Mouse (Mus musculus) brain, adult 2 months (tissue): ENCODE measurements around the gene Dennd5a.
A peak's percentile ranks its signal among the peaks of the same experiment; 100 is the strongest.

Experiments used
- DNase-seq: peaks from one replicate; pipeline ENCODE4 v3.0.0; 2011; ENCODE audit warnings: low read depth, low spot score

Gene Dennd5a

DNA sequence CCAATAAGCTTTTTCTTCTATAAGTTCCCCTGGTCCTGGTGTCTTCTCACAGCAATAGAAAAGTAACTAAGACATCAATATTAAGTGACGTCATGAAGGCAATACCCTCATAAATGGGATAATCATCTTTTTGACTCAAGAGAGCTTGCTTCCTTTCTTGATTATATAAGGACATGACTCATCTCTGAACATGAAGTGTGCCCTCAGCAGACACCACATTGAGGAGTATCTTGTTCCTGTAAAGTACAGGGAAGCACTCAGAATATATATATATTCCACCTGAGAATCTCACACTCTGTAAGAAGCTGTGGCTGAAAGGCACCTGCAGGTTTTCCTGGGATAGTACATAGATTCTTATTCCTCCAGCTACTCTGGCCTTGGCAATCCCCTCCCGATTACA lies 77.7 kb downstream of the Dennd5a start:
- peak; percentile 43 for DNase-seq

DNA sequence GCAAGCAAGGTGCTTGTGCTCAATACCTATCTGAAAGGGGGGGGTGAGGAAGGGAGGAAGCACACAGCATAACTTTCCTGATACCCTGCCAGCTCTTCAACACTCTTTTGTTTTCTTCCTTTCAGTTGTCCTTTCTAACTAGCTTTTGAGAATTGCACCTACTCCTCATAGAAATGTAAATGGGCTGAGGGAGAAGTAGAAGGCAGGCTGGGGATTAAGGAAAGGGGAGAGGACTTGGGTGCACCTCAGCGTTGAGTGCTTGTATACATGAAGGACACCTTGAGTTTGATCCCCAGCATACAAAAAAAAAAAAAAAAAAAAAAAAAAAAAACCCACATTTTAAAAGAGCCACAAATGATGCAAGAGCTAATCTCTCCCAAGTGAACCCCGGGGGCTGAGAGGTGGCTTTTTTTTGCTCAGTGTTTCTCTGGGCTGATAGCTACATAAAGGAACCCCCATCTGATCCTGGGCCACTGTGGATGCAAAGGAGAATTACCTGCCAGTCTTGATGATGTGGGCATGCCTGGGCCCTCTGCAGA lies 78.6 kb downstream of the Dennd5a start:
- DNase-seq = no peak

DNA sequence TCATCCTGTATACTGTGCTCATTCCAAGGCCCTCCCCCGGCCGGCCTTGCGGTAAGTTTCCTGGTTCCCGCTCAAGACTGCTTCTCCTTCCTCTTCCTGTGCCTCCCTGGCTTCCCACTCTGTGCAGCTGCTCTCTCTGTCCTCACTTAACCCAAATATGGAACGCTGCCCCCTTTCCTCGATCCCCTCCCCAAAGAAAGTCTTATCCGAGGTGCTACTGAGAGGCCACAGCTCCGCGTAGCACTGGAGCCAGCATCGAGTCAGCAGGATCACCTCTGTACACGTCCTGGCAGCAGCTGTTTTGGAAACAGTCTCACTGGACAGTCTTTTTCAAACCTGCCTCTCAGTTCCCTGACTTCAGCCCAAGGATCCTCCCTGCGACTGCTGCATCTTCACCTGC lies 81.1 kb downstream of the Dennd5a start:
- no peak for DNase-seq

DNA sequence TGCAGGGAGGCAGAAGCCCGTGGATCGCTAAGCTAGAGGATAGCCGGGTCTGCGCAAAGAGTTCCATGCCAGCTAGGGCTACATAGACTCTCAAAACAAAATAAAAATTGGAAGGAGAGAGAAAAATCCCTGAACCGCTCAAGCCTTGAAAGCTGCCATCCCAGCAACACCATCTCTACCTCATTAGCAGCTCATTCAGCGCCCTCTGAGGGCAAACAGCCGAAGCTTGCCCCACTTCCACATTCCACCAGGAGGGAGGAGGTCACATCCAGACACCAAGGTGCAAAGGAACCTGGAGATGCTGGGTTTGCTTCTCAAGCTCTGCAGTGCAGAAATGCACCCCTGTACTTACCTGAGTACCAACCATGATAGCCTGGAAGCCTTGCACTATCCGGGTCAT lies 84.2 kb downstream of the Dennd5a start:
- DNase-seq = no peak

DNA sequence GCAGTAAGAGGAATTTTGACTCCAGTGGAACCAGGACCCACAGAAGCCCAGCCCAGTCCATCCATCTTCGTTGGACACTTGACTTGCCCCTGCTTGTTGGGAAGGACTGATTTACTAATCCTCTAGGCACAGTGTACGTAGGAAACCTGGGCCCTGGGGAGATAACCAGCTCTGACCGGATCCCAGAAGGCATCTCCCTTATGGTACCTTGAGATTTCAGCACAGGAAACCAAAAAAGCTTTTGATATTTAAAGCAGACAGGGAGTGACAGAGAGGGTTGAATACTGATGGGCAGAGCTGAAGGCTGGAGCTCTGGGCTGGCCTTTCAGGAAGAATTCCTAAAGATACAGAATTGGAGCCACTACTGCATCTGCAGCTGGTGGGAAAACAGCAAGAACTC lies 84.7 kb downstream of the Dennd5a start:
- DNase-seq = no peak

DNA sequence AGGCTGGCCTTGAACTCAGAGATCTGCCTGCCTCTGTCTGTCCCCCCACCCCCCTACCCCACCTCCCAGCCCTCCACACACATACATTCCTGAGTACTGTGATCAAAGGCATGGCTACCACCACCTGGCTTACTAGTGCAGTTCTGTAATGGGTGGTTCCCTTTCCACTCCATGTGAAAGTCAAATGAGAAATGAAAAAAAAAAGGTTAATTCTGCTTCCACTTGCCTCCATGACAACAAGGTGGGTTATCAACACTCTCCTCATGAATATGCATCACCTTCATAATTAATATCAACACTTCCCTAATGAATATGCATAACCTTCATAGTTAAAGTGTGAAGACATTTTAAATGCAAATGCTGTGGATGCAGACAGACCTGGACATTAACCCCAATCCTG lies 85.2 kb downstream of the Dennd5a start:
- no peak for DNase-seq

DNA sequence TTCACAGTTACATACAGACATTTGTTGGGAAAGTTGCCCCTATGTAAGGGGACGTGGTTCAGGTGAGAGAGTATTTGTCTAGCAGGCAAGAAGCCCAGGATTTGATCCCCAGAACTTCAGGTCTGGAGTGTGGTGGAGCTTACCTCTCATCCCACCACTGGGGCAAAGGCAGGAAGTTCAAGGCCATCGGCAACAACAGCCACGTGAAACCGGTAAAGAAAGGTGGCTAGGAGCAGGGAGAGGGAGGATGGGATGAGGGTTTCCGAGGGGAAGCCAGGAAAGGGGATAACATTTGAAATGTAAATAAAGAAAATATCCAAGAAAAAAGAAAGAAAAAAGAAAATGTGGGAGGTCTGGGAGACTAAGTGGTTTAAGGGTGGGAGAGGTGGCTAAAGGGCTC lies 87.1 kb downstream of the Dennd5a start:
- DNase-seq = no peak

DNA sequence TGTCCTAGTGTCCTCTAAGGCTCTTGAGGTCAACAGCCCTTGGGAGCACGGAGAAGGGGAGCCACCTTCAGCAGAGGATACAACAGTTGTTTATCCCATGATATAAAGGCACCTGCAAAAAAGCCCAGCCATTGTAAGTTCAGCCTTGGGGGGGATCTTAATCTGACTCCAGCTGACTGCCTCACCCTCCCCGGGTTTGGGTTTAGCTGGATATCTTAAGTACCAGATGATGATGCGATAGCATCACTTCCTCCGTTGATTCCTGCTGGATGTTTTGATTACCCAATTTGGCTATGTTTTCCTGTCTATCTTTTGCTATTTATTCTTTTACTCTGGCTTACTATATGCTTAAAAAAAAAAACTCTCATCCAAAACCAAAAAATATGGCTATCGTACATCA lies 89.0 kb downstream of the Dennd5a start:
- DNase-seq = no peak

DNA sequence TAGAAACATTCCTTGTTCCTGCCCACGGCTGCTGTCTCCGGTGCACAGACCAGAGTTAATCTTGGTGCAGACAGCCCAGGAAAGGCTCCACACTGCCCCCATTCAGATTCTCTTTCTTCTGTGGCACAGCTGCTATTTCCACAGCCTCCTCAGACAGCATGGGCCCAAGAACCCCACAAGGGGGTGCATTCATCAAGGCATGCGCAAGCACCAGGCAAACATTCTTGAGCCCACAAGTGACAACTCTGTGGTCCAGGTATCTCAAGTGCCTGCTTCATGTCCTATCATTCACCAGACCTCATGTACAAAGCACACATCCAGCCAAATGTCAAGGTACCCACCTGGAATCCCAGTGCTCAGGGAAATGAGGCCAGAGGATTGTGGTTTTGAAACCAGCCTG lies 91.8 kb downstream of the Dennd5a start:
- peak; percentile 70 for DNase-seq

DNA sequence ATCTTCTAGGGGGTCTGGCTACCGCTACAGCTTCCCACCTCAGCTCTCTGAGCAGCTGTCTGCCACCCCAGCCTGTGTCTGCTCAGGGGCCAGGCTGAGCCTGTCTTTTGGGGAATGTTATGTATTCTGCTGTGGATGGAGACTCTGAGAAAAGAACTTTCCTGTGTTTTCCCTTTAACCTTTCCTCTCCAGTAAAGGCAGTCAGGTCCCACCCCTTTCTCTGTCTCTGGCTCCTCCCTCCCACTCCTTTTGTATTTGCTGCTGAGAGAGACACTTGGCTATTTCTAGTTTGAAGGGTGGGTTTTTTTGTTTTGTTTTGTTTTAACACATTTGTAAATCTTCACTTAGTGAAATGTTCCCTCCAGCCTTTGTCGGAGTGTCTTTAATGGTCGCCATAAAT lies 93.6 kb downstream of the Dennd5a start:
- DNase-seq = no peak

DNA sequence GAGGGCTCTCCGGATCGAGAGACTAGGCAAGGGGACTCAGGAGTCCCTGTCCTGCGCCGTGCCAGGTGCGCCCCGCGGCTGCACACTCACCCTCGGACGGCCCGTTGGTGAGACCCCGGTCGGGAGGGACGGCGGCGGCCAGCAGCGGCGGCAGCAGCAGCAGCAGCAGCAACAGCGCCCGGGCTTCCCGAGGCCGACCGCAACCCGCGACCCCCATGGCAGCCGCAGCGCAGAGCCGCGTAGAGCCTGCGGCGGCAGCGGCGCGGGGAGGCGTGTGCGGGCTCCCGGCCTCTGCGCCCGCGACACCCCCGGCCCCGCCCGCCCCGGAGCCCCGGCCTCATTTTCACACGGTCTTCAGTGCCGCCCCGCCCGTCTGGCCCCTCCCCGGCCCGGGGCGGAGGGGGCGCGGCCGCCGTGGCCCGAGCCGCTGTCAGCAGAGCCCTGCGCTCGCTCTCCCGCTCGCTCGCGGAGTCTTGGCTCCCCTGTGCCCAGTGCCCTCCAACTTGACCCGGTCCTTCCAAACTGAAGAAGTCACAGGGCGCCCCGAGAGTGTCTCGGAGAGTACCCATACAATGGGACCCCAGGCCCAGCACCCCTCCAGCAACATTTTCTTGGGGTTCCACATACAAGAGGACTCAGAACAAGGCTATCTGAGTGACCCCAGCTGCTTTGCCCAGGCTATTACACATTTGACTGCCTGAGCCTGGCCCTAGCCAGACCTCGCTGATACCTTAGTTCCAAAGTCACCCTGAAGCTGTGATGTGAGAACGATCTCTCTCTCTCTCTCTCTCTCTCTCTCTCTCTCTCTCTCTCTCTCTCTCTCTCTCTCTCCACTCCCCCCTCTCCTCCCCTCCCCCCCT lies 94.7 kb downstream of the Dennd5a start, which contains the start of gene Scube2:
Gene Scube2, minus strand, starts transcription at position 310 of the 860 bp plus-strand sequence.
- no peak for DNase-seq

DNA sequence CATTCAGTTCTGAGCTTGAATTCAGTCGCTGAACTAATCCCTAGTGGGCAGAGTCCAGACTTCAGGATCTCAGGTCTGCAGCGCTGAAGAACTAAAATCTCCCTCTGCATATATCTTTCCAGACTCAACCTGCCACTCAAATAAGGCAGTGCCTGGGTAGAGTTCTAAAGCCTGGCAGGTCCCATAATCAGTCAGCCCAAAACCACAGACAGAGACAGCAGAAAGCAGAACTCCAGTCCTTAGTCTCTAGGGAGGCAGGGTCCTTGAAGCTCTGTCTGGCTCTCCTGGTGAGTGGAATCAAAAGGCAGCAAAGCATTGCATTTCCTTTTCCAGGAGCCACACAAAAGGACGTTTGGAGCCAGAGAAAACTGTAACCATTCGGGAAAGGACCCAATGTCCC lies 96.7 kb downstream of the Dennd5a start:
- no peak for DNase-seq

DNA sequence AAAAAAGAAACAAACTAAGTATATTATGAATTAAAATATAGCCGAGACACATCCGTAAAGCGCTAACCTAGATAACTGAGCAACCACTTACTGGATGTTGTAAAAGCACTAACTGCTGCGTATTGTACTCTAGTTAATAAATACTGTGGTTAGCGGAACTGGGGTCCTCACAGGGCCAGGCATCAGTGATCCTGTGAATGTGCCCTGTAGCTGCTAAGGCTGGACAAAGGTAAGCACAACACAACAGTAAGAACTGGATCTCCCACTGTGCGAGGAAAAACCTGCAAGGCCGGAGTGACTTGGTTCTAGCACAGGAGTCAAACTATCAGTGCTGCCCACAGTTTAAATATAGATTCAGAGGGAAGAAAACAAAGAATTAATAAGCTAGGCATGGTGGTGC lies 100.1 kb downstream of the Dennd5a start:
- DNase-seq = no peak

DNA sequence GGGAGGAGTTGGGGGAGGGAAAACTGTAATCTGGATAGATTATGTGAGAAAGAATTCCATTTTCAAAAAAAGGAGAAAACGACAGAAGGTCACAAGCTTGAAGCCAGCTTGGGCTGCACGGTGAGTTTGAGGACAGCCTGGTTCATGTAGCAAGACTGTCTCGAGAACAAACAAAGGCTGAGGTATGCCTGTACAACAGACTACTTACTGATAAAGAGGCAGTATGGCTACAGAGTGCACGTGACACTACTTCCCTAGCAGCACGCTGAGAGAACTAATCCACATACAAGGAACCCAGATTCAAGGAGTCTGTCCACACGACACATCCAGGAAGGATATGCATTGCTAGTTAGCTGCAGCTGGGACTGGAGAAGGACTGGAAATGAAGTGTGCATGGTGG lies 100.9 kb downstream of the Dennd5a start:
- DNase-seq = no peak

DNA sequence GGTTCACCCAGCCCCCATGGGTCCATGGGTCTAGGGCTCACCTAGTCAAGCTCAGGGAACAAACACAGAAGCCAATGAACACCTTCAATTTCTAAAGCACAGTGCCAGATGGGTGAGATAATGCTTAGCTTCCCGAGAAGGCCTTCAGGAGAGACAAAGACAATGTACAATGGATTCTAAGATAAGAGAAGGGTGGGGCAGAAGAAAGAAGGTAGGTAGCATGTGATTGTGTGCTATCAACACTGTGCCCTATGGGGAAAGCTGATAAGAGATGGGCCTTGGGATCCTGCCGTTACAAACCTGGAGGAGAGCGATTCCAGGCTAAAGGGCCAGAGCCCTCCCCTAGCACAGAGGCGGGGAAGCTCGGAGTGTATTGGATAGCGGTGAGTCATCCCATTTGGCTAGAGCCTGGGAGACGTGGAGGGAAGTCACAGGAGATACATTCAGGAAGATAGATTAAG lies 107.5 kb downstream of the Dennd5a start:
- DNase-seq = peak; percentile 83

DNA sequence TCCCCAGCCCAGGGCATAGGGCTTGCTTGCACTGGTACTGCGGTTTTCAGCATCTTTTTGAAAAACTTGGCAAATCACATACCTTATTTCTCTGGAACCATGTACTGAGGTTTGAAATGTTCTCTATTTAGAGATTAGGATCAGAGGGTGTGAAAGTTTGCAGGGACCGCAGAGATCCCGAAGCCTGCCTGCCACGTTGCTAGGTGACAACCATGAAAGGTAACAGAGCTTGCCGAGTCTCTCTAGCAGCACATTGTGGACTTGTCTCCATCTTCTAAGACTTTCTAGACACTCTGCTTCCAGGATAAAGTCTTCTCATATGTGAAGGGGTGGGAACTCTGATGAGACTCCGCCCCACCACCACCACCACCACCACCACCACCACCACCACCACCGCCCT lies 108.3 kb downstream of the Dennd5a start:
- peak; percentile 63 for DNase-seq

DNA sequence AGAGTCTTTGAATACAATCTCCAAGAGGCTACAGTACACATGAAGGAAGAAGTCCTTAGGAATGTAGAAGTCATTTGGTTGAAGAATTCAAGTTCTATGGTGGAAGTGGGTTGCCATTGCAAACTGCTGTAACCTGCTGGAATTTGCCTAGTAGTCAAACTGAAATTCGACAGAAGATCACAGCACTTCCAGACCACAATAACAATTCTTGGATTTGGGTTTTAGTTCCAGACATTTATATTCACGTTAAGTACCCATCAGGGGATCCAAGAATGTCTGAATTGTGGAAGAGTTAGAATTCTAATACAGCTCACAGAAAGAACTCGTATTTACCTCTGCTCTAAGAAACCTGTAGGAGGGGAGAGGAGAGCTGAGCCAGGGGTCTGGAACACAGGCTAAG lies 109.7 kb downstream of the Dennd5a start:
- no peak for DNase-seq

DNA sequence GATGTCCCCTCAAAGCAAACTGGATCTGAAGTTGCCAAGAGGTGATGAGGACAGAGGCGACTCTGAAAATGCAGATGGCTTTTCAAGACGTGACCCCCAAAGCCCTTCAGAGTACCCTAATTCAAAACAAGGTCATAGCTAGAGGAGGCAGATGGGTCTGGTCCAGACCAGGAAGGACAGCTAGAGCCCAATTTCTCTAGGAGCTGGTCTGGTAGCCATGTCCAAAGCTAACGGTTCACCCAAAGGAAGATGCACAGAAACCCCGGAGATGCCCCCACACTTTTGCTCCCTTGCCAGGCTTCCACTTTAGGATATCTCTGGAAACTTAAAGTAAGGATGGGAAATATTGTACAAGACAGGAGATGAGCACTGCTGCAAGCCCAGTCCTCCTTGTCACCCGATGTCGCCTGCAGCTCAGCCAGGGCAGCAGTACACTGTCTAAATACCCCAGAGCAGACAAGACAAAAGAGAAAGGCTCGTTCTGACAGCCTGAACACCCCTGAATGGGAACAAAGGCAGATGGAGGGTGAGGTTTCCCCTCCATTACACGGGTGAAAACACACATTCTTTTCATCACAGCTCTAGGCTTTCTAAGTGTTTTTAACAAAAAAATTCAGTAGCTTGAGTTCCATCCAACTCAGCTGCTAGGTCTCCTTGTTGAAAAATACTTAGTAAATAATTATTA lies 110.4 kb downstream of the Dennd5a start:
- no peak for DNase-seq

DNA sequence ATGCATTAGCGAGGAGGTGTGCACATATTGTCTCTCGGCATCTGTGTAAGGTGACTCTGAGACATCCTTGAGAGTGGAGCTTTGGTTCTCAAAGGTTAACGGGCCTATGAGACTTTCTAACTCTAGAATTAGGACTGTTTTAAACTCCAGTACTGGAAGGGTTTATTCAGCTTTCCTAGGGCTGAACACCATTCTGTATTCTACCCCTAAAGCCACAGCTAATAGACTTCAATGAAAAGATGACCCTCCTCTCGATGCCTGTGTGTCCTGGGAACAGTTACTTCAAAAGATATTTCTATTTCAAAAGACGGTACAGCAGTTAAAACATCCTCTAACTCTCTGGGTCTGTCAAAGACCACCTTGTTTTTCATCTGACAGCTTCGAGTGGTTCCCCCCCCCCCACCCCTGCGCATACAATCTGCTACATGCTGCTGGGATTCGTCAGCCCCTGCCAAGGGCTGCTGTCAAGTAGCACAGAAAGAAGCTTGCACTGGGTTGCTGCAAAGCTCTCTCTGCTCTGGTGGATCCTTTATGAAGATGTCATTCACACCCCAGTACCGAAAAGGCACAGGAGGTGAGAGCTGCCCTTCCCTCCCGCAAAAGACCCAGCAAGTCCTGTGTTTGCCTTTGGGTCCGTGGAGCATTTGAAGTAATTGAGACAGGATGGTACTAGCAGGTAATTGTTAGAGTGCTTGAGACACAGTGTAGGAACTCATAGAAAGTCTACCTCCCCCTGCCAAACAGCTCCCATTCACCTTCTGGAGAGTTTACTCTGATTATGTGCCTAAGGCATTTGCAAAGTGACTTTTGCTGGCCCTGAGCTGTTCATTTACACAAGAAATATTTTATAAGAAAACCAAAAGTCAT lies 111.2 kb downstream of the Dennd5a start:
- no peak for DNase-seq

DNA sequence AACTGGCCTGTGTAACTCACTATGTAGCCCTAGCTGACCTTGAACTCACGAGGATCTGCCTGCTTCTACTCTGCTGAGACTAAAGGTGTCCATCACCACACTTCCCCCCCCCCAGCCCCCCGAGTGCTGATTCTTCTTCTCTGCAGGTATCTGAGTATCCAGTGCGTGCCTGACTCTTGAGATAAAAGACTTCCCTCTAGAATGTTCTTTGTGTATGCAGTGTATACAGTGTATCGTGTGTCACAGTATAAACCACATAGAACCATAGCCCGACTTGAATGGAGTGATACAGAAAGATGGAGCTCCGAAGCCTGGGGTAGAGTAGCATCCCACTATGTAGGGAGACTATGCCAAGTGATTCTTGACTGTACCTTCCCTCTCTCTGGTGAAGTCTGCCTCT lies 116.2 kb downstream of the Dennd5a start:
- no peak for DNase-seq
